Mouse (Mus musculus) thymus, postnatal 0 days (tissue): Measurements from ENCODE around the gene Ppp2r5b. TPM values are rescaled to one million over a fixed set of nuclear protein-coding genes. Genes with fewer than 3 reads are reported as not detected.

ENCODE experiments used
- DNase-seq: peaks from one replicate; pipeline ENCODE4 v3.0.0-alpha.2; 2015; ENCODE audit warnings: low spot score
- microRNA counts: library from miRNA; unstranded; fragments of <30 nt; microRNA quantifications from one replicate; lab custom pipeline; 2015
- microRNA-seq: library from miRNA; unstranded; fragments of <30 nt; microRNA quantifications from one replicate; pipeline ENCODE4, GENCODE M21; 2016; ENCODE audit warnings: borderline number of aligned reads
- polyA plus RNA-seq: library from polyadenylated mRNA; unstranded; fragments of >200 nt; fragmentation: Nextera tagmentation; extraction: Ambion mirVana; gene quantifications from 2 replicates; pipeline ENCODE4 v1.2.1, GENCODE M21; 2015

Gene Ppp2r5b
- polyA plus RNA-seq, 1 experiment from 2014 or later, result 8.9 TPM

DNA sequence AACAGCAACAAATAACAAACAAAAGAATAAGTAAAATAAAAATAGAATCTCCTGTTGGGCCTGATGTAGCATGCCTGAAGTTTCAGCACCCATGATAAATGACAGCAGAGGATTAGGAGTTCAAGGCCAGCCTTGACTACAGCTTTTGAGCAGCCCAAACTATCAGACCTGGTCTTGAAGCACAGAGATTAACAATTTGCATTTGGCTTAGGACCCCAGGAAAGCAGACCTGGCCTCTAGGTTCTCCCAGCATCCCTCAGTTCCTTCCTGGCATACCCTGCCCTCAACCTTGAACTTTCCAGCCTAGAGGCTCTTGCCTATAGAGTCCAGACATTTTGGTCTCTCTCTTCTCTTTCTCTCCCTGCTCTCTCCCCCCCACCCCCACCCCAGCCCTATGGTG, 3.1 kb upstream of the Ppp2r5b start:
- DNase-seq, result no peak

DNA sequence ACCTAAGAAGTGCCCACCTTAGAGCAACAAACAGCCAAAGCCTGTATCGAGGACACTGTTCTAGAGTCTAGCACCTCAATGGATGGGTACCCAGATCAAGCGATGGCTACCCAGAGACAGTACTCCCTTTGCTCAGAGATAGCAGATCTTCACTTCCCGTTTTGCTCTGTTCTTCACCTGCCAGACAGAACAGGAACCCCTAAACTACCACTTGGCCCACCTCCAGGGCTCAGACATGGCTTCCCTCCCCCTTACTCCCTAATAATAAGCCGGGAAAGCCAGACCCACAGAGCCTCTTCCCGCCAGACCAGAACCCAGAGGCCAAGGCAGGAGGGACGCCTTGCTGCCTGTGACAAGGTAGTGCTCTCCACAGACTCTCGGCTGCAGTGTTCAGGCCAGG, 1.2 kb upstream of the Ppp2r5b start:
- DNase-seq, result no peak

DNA sequence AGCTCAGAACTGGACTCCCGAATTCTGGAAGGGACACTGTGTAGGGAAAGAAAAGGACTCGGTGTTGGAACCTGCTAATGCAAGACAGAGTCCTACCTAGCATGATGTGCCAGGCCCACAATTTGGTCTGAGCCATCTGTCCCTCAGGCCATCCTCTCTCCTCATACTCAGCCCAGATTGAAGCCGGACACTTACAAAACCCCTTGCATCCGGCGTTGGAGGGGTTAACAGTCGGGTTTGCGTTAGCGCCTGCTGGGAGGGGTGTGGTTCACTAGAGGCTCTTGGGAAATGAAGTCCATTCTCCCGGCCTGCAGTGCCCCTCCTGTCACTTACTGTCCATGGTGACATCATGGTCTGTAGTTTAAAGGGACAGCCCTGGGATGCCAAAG, 375 bp upstream of the Ppp2r5b start:
- peak; percentile 87 for DNase-seq

DNA sequence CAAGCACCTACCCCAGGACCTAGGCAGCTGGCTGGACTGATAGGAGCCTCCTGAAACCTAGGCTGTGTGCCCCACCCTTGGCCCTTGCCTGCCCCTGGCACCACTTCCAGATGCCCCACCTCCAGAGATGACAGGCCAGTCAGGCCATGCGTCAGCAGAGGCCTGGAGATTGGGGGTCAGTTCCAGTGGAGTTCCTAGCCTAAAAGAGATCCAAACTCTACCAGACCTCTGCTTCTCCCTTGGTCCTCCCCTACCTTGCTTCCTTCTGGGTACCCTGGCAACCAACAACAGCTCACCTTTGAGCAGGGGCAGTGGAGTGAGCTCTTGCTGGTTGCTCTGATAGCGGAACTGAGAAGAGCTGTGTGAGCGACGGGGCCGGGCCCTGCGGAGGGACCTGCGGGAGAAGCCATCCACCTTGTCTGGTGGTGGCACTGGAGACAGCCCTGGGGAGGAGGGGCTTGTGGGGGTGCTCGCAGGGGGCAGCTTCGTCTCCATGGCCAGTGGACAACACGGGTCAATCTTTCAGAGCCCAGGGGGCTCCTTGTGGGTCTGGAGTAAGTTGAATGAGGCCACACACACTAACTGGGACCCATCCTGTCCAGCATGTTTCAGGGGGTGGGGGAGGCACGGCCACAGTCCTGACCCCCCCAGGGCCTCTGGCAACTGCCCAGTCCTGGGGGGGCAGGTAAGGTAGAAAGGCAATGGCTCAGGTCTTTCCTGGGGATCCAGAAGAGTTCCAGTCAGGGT, 1.2 kb downstream of the Ppp2r5b start:
- no peak for DNase-seq

DNA sequence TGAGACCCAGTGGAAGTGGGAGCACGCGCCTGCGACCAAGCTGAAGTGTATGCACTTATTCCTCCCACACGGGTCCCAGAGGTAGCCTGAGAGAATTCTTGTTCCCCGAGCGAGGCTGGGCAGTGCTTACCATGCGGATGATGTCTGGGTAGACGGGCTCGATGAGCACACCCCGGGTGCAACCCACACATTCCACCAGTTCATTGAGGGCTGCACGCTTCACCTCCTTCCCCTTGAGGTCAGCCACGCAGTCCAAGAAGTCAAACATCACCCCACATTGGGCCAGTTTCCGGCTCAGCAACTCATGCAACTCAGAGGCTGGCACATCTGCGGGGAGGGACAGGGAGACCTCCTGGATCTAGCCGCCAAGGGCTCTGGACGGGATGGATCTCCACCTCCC, 2.0 kb downstream of the Ppp2r5b start:
- no peak for DNase-seq

DNA sequence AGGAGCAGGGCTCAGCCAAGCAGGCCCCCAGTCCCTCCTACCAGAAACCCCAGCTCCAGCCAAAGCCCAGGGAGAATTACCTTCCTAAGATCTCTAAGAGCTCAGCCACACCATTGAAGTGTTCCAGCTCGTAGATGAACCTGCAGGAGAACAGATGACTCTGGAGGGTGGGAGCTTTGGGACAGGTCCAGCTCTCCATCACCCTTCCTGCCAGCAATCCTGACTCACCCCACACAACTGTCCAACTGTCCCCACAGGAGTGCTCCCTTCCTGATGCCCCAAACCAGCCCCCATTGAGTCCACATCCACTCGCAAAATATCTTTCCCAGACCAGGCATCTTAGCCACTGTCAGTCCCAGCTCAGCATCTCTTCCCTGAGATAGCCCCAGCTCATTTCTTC, 4.6 kb downstream of the Ppp2r5b start:
- DNase-seq, result no peak

DNA sequence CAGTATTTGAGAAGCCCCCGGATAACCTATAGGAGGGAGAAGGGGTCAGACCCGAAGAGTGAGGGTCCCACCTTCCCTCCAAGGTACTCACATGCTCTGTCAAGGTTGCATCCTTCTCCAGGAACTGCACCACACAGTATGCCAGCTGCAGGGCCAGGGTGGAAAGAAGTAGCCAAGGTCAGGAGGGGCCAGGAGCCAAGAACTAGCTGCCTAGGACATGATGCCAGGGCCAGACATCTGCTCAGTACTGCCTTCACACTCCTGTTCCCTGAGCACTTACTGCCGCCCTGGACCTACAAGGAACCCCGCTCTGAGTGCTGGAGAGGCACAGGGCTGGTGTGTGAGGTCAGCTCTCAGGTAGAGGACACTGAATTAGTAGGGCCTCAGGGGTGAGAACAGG, 5.3 kb downstream of the Ppp2r5b start:
- DNase-seq, result no peak

DNA sequence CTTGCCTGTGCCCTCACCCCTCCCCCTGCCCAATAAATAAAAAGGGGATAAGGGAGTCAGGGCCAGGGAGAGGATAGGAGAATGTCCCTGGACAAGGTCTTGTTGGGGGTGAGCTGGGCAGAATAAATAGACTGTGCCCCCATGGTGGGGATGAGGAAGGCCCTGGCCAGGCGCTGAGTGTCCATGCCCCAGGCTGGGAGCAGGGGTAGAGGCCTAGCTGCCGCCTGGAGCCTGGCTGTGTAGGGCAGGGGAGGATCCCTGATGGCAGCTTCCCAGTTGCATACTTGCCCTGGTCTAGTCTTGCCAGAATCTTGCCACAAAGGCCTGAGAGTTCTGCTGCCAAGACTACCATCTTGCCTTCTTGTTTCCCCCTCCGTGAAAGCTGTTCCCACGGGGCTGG, 7.8 kb downstream of the Ppp2r5b start:
- DNase-seq, result no peak

DNA sequence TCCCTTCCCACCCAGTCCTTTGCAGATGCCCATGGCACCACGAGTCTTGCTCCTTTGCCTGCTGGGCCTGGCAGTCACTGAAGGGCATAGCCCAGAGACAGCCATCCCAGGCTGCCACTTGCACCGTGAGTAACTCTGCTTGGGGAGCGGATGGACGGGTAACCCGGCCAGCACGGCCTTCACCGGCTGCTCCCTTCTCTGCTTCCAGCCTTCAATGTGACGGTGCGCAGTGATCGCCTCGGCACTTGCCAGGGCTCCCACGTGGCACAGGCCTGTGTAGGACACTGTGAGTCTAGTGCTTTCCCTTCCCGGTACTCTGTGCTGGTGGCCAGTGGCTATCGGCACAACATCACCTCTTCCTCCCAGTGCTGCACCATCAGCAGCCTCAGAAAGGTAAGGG, 8.9 kb downstream of the Ppp2r5b start:
- no peak for DNase-seq

DNA sequence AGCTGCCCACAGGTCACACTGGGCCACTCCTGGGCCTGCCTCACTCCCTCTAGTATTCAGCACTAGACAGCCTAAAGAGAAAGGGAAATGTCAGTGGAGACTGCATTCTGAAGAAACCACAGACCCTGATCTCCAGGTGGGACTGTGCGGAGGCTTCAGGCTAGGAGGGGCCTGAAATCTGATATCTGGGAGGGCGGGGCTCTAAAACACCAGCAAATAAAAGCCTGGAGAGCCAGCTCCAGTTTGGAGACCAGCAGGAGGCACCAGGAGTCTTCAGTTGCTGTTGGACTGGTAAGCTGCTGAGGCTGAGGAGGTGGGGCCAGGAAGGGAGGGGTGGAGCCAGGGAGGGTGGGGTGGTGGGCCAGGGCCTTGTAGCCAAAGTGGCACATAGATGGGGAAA, 9.5 kb downstream of the Ppp2r5b start, which contains the start of gene Gpha2:
Gpha2 (plus strand) TSS at position 246 of the 400 bp plus-strand sequence.
- no peak for DNase-seq

DNA sequence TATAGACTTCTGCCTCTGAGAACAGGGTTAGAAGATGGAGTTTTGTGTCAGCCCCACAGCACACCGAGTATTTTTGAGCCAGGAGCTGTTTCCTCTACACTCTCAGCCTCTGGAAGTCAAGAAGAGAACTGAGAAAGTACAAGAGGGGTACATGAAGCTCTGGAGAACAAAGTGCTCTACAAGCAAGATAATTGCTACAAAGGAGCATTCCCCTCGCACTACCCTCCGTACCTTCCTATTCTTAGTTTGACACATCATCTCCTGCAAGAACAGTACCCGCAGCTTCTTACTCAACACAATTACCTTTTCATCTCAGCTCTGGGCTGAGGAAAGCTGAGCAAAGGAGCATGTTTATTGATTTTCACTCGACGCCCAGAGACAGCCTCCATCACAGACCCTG, 17.1 kb downstream of the Ppp2r5b start:
- DNase-seq, result no peak

DNA sequence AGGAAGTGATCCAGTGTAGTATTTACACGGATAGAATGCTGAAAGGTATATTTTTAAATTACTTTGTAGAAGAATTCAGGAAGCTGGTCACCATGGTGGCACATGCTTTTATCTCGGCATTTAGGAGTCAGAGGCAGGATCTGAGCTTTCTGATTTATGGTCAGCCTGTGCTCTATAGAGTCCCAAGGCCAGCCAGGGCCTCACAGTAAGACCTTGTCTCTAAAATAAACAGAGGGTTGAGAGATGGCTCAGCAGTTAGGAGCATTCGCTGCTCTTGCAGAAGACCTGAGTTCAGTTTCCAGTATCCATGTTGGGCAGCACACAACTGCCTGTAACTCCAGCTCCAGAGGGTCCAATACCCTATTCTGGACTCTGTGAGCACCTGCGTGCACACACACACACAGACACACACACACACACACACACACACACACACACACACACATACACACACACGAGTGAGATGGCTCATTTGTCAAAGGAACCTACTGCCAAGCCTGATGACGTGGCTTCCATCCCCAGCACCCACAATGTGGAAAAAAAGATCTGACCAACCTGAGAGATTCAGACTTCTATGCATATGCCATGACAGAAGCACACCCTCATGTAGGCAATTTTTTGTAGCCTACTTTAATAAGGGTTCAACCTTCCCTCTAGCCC, 19.5 kb downstream of the Ppp2r5b start:
- DNase-seq, result no peak

DNA sequence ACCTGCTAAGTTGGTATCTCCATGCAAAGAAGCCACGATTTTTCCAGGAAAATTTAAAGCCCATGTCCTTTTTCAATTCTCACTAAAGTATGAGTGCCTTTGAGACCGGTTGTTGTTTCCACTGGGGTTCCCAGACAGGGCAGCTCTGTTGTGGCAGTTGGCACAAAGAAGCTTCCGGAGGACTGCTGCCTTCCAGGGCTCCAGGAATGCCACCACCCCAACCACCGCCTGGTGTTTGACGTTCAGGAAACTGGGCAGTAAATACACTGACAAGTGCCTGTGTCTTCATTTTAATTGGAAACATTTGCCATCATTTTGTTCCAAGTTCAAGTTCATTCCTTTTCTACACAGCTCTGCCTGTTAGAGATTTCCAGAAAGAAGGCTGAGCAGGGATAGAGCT, 29.0 kb downstream of the Ppp2r5b start:
- no peak for DNase-seq

DNA sequence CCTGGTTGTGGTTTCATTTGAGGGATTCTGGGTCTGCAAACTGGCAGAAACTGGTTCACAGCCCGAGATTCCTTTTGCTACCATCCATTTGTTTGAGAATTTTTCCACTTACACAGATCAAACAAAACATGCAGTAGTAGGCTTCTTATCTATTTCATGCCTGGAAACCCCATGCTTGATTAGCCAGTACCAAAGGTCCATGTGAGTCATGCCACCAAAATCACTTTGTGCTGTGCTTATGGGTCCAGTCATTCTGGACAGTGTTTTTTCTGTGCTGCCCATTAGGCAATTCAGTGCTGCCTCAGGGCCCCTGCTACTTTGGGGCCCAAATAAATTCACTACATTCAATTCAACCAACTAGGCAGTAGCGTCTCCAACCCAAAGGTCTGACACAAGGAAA, 31.4 kb downstream of the Ppp2r5b start:
- DNase-seq, result no peak

DNA sequence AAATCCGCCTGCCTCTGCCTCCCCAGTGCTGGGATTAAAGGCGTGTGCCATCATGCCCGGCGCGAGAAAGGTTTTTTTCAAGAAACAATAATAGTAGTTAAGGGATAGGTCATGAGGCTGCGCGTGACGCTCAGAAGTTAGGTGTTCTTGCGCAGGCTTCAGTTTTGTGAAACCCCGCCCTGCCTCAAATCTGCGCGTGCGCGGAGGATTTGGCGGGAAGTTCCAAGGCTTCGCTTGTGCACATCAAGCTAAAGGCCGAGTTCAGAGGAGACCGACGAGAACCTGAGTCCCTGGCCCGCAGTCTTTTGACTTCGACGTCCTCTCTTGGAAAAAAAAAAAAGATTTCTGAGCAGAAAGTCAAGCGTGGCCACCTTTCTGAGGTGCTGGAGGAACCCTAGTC, 51.5 kb downstream of the Ppp2r5b start, which contains the start of gene Majin:
Majin (plus strand) TSS at position 258 of the 400 bp plus-strand sequence.
- no peak for DNase-seq

DNA sequence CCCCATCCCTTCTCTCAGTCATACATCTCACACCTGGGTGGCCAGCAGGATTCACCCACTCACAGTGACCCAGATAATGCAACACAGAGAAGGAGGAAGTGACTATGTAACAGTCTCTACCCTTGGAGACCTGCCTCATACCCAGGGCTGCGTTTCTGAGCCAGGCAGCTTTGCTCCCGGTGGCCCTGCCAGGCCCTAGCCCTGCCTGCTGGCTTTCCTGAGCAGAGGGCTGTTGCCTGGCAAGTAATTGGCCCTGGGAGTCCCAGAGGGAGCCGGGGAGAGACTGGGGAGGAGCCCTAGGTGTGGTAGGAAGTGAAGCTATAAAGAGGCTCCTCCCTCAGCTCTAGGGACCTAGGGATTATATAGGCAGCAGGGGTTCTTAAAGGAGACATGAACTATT, 53.1 kb downstream of the Ppp2r5b start:
- DNase-seq, result no peak

DNA sequence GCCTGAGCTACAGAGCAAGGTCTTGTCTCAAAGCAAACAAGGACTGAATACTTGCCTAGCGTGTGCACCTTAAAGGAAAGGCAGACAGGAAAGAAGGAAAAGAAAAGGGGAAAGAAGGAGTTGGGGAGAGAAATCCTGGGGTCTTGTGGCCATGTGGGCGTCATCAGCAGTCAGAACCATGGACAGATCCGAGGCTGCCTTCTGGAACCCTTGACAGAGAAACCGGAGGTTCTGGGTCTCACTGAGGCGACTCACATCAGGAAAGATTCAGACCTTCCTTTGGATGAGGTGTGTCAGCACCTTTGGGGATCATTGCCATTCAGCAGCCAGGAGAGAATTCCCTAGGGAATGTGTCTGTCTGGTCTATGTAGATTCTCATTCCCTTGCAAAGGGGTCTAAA, 54.0 kb downstream of the Ppp2r5b start:
- DNase-seq, result peak; percentile 5

DNA sequence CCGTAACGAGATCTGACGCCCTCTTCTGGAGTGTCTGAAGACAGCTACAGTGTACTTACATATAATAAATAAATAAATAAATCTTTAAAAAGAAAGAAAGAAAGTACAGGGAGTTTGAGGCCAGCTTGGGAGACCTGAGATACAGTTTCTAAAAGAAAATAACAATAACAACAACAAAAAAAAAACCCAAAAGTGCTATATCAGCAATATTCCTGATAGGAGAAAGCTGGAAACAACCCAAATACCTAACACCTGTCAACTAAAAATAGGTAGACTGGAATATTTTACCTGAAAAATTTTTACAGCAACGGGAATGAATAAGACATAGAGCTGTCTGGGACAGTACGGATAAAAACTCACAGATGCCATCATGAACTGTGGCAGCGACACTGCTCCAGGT, 56.9 kb downstream of the Ppp2r5b start:
- no peak for DNase-seq

MicroRNA genes within 50 kb of the gene (microRNA counts, 519-probe panel; counts per million panel counts)
- microRNA mmu-miR-192 (lab: Ali Mortazavi, UCI), result 473 counts per million, percentile 71 among the panel's probes with 10 or more counts

Small RNA genes within 50 kb of the gene (microRNA-seq; reads per million reads assigned to microRNA genes)
- gene Mir192 (217 reads per million, percentile 54 among the genes with 10 or more reads in this experiment), gene Mir194-2 (131 reads per million, percentile 50 among the genes with 10 or more reads in this experiment)

Other genes starting within 250 kb of the Ppp2r5b start
- not detected in 2 replicates for gene Slc22a20, start 249.7 kb downstream of the Ppp2r5b start, polyA plus RNA-seq
- 19.8 and 21.6 TPM in 2 replicates for gene Capn1, start 220.0 kb downstream of the Ppp2r5b start, polyA plus RNA-seq
- 15.1 and 16.5 TPM in 2 replicates for gene Syvn1, start 189.3 kb downstream of the Ppp2r5b start, polyA plus RNA-seq
- 65.2 and 71.4 TPM in 2 replicates for gene Mrpl49, start 178.1 kb downstream of the Ppp2r5b start, polyA plus RNA-seq
- 1,297 and 1,312 TPM in 2 replicates for gene Fau, start 178.0 kb downstream of the Ppp2r5b start, polyA plus RNA-seq
- 48.3 and 55.4 TPM in 2 replicates for gene Znhit2, start 174.7 kb downstream of the Ppp2r5b start, polyA plus RNA-seq
- 10.1 and 10.3 TPM in 2 replicates for gene Tm7sf2, start 167.5 kb downstream of the Ppp2r5b start, polyA plus RNA-seq
- 69.3 and 77.1 TPM in 2 replicates for gene Vps51, start 158.6 kb downstream of the Ppp2r5b start, polyA plus RNA-seq
- gene Tmem262, start 155.8 kb downstream of the Ppp2r5b start, polyA plus RNA-seq, result 0.44 TPM in 1 of 2 replicates, not detected in the other
- gene Gm28374, start 153.6 kb downstream of the Ppp2r5b start, polyA plus RNA-seq, result 0.68 and 1.4 TPM in 2 replicates
- gene Zfpl1, start 150.9 kb downstream of the Ppp2r5b start, polyA plus RNA-seq, result 52.1 and 55.3 TPM in 2 replicates
- 53.2 and 53.6 TPM in 2 replicates for gene Cdca5, start 150.9 kb downstream of the Ppp2r5b start, polyA plus RNA-seq
- 0.27 TPM in 1 of 2 replicates, not detected in the other for gene AC131692.1, start 141.5 kb downstream of the Ppp2r5b start, polyA plus RNA-seq
- 0.06 and 0.10 TPM in 2 replicates for gene Naaladl1, start 130.1 kb downstream of the Ppp2r5b start, polyA plus RNA-seq
- 46.4 and 48.5 TPM in 2 replicates for gene Sac3d1, start 117.2 kb downstream of the Ppp2r5b start, polyA plus RNA-seq
- 31.2 and 34.8 TPM in 2 replicates for gene Snx15, start 107.6 kb downstream of the Ppp2r5b start, polyA plus RNA-seq
- gene Batf2, start 94.9 kb downstream of the Ppp2r5b start, polyA plus RNA-seq, result 0.48 and 0.57 TPM in 2 replicates
- gene Arl2, start 94.3 kb downstream of the Ppp2r5b start, polyA plus RNA-seq, result 57.2 and 57.4 TPM in 2 replicates
- 0.47 and 0.50 TPM in 2 replicates for gene Majin, start 51.5 kb downstream of the Ppp2r5b start, polyA plus RNA-seq
- gene Gpha2, start 9.5 kb downstream of the Ppp2r5b start, polyA plus RNA-seq, result 3.6 and 4.0 TPM in 2 replicates
- 5.6 and 6.5 TPM in 2 replicates for gene Atg2a, start 5.8 kb upstream of the Ppp2r5b start, polyA plus RNA-seq
- gene Ehd1, start 40.9 kb upstream of the Ppp2r5b start, polyA plus RNA-seq, result 29.5 and 29.9 TPM in 2 replicates
- 0.37 and 0.52 TPM in 2 replicates for gene Cdc42bpg, start 70.6 kb upstream of the Ppp2r5b start, polyA plus RNA-seq
- 54.0 and 54.2 TPM in 2 replicates for gene Men1, start 99.1 kb upstream of the Ppp2r5b start, polyA plus RNA-seq
- 49.6 and 57.3 TPM in 2 replicates for gene Map4k2, start 105.3 kb upstream of the Ppp2r5b start, polyA plus RNA-seq
- gene Sf1, start 127.8 kb upstream of the Ppp2r5b start, polyA plus RNA-seq, result 104 and 126 TPM in 2 replicates
- gene Pygm, start 148.5 kb upstream of the Ppp2r5b start, polyA plus RNA-seq, result 4.2 and 6.3 TPM in 2 replicates
- gene Rasgrp2, start 163.5 kb upstream of the Ppp2r5b start, polyA plus RNA-seq, result 195 and 206 TPM in 2 replicates
- gene Nrxn2, start 182.9 kb upstream of the Ppp2r5b start, polyA plus RNA-seq, result 0.10 and 0.24 TPM in 2 replicates